Mouse (Mus musculus): Measurements from ENCODE around the gene Naa16.

Naa16 gene

DNA sequence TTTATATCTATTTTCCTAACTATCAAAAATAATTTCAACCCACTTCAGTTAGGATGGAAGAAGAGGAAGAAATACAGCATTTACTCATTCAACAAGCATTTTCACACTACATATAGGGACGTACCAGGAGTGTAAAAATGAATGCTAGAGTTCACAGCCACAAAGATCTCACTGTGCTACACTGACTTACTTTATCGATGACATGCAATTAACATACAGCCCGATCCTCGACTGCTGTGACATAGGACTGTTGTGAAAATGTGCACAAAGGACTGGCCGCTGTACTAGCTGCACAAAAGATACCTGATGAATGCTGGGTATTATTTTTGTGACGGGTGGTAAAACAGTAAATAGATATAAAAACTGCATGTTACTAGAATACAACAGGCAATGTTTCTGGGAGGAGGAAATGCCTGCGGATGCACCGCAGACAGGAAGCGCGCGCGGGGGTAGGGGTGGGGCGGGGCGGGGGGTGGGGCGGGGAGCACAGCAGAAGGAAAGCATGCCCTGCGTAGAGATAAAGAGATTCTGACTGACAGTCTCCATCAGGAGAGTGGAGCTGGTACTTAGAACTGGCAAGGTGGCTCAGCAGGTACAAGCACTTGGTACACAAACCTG, 59.5 kb downstream of the Naa16 start:
- no peak for DNase-seq (ENCODE audit: low read depth, low spot score)

- DNase-seq (ENCODE audit: low read depth, low spot score) = no peak
These were observed 63.5 kb downstream of the Naa16 start for GRCm38 (mm10) chr14:79327033-79327432.

GRCm38 (mm10) chr14:79324112-79324840, 66.3 kb downstream of the Naa16 start:
- no peak for DNase-seq (ENCODE audit: low read depth, low spot score)

DNA sequence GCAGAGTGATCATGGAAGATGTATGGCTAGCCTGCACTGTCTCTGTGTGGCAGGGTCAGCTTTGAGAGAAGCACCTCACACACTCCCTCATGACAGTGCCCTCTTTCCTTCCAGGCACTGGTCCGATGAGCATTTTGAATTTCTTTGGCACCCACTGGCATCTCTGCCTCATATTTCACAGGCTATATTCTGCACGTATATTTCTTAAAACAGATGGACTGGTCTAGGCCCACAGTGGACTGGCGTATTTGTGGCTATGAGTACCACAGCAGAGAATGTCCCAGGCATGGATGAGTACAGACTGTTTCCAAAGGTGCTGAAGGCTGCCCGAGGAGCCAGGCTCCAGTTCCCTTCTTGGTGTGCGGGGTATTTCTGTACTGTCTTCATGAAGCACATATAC, 68.7 kb downstream of the Naa16 start:
- DNase-seq (ENCODE audit: low read depth, low spot score) = no peak

GRCm38 (mm10) chr14:79321152-79321551, 69.4 kb downstream of the Naa16 start:
- DNase-seq (ENCODE audit: low read depth, low spot score) = no peak

GRCm38 (mm10) chr14:79317602-79318001, 73.0 kb downstream of the Naa16 start:
- DNase-seq (ENCODE audit: low read depth, low spot score) = no peak

DNA sequence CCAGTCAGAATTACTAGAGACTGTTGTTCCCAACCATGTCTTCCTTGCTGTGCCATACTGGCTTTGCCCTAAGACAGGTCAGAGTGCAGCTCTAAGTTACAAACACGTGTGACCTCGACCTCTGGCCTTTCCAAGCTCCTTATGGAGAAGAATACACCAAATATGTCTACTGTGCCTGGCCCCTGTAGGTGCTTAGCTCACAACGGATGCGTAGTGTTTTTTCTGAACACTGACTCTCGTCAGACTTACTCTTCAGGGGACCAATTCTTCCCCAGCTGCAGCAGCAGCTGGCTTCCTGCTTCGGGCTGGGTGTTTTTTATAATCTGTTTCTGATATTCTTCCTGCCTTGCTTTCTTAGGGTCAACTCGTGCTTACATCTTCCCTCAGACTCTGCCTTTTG, 74.7 kb downstream of the Naa16 start:
- DNase-seq (ENCODE audit: low read depth, low spot score) = no peak

- no peak for DNase-seq (ENCODE audit: low read depth, low spot score)
These were observed 76.2 kb downstream of the Naa16 start for GRCm38 (mm10) chr14:79314245-79315010.

DNA sequence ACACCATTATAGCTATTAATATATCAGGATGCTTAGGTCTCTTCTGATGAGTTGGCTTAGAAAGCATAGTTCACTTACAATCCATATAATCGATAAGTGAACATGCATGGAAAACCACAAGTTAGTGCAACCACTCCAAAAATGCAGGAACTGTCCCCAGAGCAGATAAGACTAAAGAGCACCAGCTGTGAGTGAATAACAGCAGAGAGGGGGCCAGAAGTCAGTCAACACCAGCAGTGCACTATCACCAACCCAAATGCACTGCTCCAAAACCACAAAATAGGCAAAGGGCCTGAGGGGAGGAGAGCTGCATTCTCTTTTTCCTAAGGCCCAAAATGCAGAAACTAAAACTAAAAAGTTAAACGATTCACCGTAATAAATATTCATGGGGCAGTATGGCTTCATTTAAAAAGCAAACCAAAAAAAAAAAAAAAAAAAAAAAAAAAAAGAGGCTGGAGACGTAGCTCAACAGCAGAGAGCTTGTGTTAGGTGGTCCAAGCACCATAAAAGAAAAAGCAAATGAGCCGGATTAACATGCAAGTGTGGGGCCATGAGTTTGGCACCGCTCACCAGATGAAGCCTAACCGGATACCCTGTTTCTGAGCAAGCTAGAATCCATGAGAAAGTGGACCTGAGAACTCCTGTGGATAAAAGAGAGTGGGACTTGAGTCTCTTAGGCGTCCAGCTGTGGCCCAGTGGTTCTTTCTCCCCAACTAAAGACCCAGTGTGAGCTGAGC, 77.0 kb downstream of the Naa16 start:
- no peak for DNase-seq (ENCODE audit: low read depth, low spot score)

DNA sequence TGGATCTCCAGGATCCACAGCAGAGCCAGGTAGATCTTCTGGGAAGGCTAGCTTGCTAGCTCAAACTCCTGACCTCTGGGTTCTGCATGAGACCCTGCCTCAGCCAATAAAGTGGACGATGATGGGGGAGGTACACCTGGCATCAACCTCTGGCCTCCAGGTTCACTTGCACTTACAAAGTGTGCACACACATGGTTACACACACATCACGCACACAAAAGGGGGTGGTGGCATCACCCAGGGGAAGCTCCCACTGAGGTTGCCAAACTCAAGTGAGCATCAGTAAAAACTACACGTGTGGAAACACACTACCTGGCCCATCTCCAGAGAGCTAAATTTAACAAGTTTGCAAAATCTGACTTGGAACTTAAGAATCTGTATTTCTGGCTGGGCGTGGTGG, 77.9 kb downstream of the Naa16 start:
- DNase-seq (ENCODE audit: low read depth, low spot score) = no peak

DNA sequence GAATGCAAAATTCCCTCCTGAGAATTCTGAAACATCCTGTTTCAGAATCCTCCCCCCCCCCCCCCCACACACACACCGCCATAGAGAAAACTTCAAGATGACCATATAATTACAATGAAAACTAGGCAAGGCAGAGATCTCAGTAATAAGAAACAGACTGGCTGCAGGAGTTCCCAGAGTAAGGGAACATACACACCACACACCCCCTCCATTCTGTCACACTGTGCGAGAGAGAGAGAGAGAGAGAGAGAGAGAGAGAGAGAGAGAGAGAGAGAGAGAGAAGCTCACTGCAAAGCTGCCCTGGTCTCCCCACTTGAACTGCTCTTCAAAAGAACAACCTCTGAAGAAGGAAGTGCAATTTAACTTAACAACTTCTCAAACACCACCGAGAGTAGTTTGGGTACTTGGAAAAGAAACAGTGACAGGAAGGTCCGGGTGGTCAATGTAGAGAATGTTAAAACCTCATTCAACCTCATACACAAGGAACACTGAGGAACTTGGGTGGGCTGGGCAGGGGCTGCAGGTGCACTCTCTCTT, 78.6 kb downstream of the Naa16 start:
- no peak for DNase-seq (ENCODE audit: low read depth, low spot score)

- no peak for DNase-seq (ENCODE audit: low read depth, low spot score)
These were observed 81.5 kb downstream of the Naa16 start for GRCm38 (mm10) chr14:79309115-79309514.

- no peak for DNase-seq (ENCODE audit: low read depth, low spot score)
These were observed 82.2 kb downstream of the Naa16 start for GRCm38 (mm10) chr14:79308364-79308763.

GRCm38 (mm10) chr14:79307908-79308307, 82.7 kb downstream of the Naa16 start:
- no peak for DNase-seq (ENCODE audit: low read depth, low spot score)

- no peak for DNase-seq (ENCODE audit: low read depth, low spot score)
These were observed 83.4 kb downstream of the Naa16 start for GRCm38 (mm10) chr14:79307138-79307537.

- no peak for DNase-seq (ENCODE audit: low read depth, low spot score)
These were observed 85.6 kb downstream of the Naa16 start for GRCm38 (mm10) chr14:79304873-79305464.

GRCm38 (mm10) chr14:79303150-79303549, 87.4 kb downstream of the Naa16 start:
- DNase-seq (ENCODE audit: low read depth, low spot score) = no peak

DNA sequence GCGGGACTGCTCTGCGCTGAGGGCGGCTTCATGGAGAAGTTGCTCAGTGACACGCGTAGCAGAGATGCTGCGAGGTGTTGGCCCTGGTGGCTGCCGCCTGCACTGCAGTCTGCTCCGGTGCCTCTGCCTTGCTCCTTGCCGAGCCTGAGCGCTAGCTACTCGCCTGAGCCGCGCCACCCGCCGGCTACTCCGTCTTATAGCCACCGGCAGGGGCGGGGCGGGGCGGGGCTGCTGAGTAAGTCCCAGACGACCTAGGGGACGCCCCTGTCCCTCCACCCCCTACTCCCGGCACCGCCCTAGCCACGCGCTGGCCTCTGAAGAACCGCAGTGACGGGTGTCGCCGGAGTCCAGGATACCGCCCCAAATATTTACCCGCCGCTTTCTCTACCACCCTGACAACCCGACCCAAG, 89.1 kb downstream of the Naa16 start, which contains the start of gene Rgcc:
Gene Rgcc (minus strand): TSS at position 180 of the 410 bp plus-strand sequence.
- peak; percentile 70 for DNase-seq (ENCODE audit: low read depth, low spot score)

- DNase-seq (ENCODE audit: low read depth, low spot score) = no peak
These were observed 89.8 kb downstream of the Naa16 start for GRCm38 (mm10) chr14:79300641-79301350.

DNA sequence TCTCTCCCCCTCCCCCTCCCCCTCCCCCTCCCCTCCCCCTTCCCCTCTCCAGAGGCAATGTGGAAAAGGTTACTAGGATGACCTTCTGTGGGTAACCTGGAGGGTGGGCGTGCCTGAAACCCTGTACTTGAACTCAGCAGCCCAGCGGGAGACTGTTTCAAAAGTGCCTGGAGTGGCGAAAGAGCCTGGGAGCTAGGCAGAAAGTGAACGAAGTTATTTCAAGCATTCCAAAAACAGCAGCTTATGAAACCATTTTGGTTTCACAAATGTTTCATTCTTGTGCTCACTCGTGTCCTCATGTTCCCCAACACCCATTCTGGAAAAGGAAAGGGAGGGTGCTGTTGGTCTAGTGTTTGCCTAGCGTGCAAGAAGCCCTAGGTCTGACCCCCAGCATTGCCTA, 90.8 kb downstream of the Naa16 start:
- DNase-seq (ENCODE audit: low read depth, low spot score) = no peak

- no peak for DNase-seq (ENCODE audit: low read depth, low spot score)
These were observed 91.3 kb downstream of the Naa16 start for GRCm38 (mm10) chr14:79299230-79299629.

Data from brain, embryonic 18.5 days (tissue).